Mouse (Mus musculus): ENCODE data around the gene Dnmt3l. TPM values are rescaled to one million over a fixed set of nuclear protein-coding genes. Genes with fewer than 3 reads are reported as not detected.
A peak's percentile ranks its signal among the peaks of the same experiment; 100 is the strongest.

The Dnmt3l gene
- total RNA-seq, 2 experiments from 2014 or later = not detected

GRCm38 (mm10) chr10:78043406-78043836, 1.7 kb downstream of the Dnmt3l start, which contains the start of gene Aire:
Gene Aire (minus strand): TSS chr10:78043610.
- Histone ChIP-seq H3K4me3 (peak within 1 kb of the TSS; percentile 37), H3K27ac (no peak within 1 kb of the TSS)
- DNase-seq (ENCODE audit: low spot score in 2 of 2) = peak; percentile 56 to 70
- peak; percentile 95 for TF ChIP-seq CTCF (conservative IDR thresholded peaks at IDR 0.05)

- no peak overlapping the region for H3K4me3 ChIP-seq
- no peak for TF ChIP-seq CTCF (conservative IDR thresholded peaks at IDR 0.05)
- H3K27ac ChIP-seq = no peak overlapping the region
- no peak for DNase-seq (ENCODE audit: low spot score in 2 of 2)
Measured at GRCm38 (mm10) chr10:78044531-78044930, 2.8 kb downstream of the Dnmt3l start.

- Histone ChIP-seq H3K27ac (no peak overlapping the region), H3K4me3 (no peak overlapping the region)
- no peak for DNase-seq (ENCODE audit: low spot score in 2 of 2)
- no peak for TF ChIP-seq CTCF (conservative IDR thresholded peaks at IDR 0.05)
Measured at GRCm38 (mm10) chr10:78046388-78046787, 4.6 kb downstream of the Dnmt3l start.

GRCm38 (mm10) chr10:78048061-78048730, 6.4 kb downstream of the Dnmt3l start:
- no peak for TF ChIP-seq CTCF (conservative IDR thresholded peaks at IDR 0.05)
- Histone ChIP-seq H3K4me3 (no peak overlapping the region), H3K27ac (no peak overlapping the region)
- DNase-seq (ENCODE audit: low spot score in 2 of 2) = no peak

GRCm38 (mm10) chr10:78049519-78050035, 7.8 kb downstream of the Dnmt3l start:
- no peak overlapping the region for H3K27ac ChIP-seq
- no peak for DNase-seq (ENCODE audit: low spot score in 2 of 2)
- no peak for TF ChIP-seq CTCF (conservative IDR thresholded peaks at IDR 0.05)
- no peak overlapping the region for H3K4me3 ChIP-seq

GRCm38 (mm10) chr10:78054633-78055565, 13.2 kb downstream of the Dnmt3l start:
- Histone ChIP-seq H3K4me3 (no peak overlapping the region), H3K27ac (no peak overlapping the region)
- TF ChIP-seq CTCF (conservative IDR thresholded peaks at IDR 0.05) = no peak
- no peak for DNase-seq (ENCODE audit: low spot score in 2 of 2)

GRCm38 (mm10) chr10:78057056-78057455, 15.3 kb downstream of the Dnmt3l start:
- TF ChIP-seq CTCF (conservative IDR thresholded peaks at IDR 0.05) = no peak
- H3K27ac ChIP-seq = no peak overlapping the region
- no peak overlapping the region for H3K4me3 ChIP-seq
- no peak for DNase-seq (ENCODE audit: low spot score in 2 of 2)

- H3K27ac ChIP-seq = no peak overlapping the region
- H3K4me3 ChIP-seq = no peak overlapping the region
- no peak for DNase-seq (ENCODE audit: low spot score in 2 of 2)
Measured at GRCm38 (mm10) chr10:78063122-78063521, 21.4 kb downstream of the Dnmt3l start.

GRCm38 (mm10) chr10:78067226-78067625, 25.5 kb downstream of the Dnmt3l start:
- H3K4me3 ChIP-seq = no peak overlapping the region
- no peak for DNase-seq (ENCODE audit: low spot score in 2 of 2)
- no peak overlapping the region for H3K27ac ChIP-seq
- peak; percentile 24; the same call in 1 of the 2 replicates for TF ChIP-seq CTCF (conservative IDR thresholded peaks at IDR 0.05)

More at GRCm38 (mm10) chr10:78063122-78063521, 21.4 kb downstream of the Dnmt3l start:
- TF ChIP-seq CTCF (conservative IDR thresholded peaks at IDR 0.05) = no peak

GRCm38 (mm10) chr10:78068541-78068940, 26.8 kb downstream of the Dnmt3l start:
- no peak for DNase-seq (ENCODE audit: low spot score in 2 of 2)
- Histone ChIP-seq H3K4me3 (peak overlapping the region; percentile 82), H3K27ac (no peak overlapping the region)
- TF ChIP-seq CTCF (conservative IDR thresholded peaks at IDR 0.05) = no peak

GRCm38 (mm10) chr10:78069101-78070011, 27.6 kb downstream of the Dnmt3l start, which contains the start of gene Icosl:
Gene Icosl (plus strand): TSS chr10:78069302.
- TF ChIP-seq CTCF (conservative IDR thresholded peaks at IDR 0.05) = peak; percentile 73
- Histone ChIP-seq H3K27ac (peak within 1 kb of the TSS; percentile 84), H3K4me3 (peak within 1 kb of the TSS; percentile 82)
- DNase-seq (ENCODE audit: low spot score in 2 of 2) = peak; percentile 28 to 55

GRCm38 (mm10) chr10:78074151-78074550, 32.4 kb downstream of the Dnmt3l start:
- DNase-seq (ENCODE audit: low spot score in 2 of 2) = no peak
- H3K4me3 ChIP-seq = no peak overlapping the region
- TF ChIP-seq CTCF (conservative IDR thresholded peaks at IDR 0.05) = no peak
- H3K27ac ChIP-seq = no peak overlapping the region

Measured in layer of hippocampus, adult 2 months (tissue).